8 mouse cellular contexts compared by ENCODE assay signal in genomic region chr19:6058513-6058912, GRCm38 (mm10). TPM values are rescaled to one million over a fixed set of nuclear protein-coding genes. Genes with fewer than 3 reads are reported as not detected.
A peak's percentile ranks its signal among the peaks of the same experiment; 100 is the strongest.
DNase-seq lines count a peak whose midpoint lies in the region; ATAC-seq and TF ChIP-seq lines count a peak whose summit lies in the region.

No protein-coding gene starts in this region.

- WGBS in kidney, embryonic 16.5 days: 34% methylated on average over 5 of the region's 5 CpGs
- 18% methylated on average over 5 of the region's 5 CpGs for WGBS in bone marrow, adult 2 months
- 35% methylated on average over 5 of the region's 5 CpGs for WGBS in hindbrain, embryonic 14.5 days
- WGBS in midbrain, embryonic 15.5 days: 42% methylated on average over 5 of the region's 5 CpGs

- no peaks in the 10 kb centered on the region for H3K9me3 ChIP-seq in kidney, embryonic 16.5 days (ENCODE audit: low read length)
- H3K9me3 ChIP-seq in hindbrain, embryonic 14.5 days (ENCODE audit: control insufficient read depth, low read length): no peaks in the 10 kb centered on the region
- H3K9me3 ChIP-seq in midbrain, embryonic 15.5 days: no peaks in the 10 kb centered on the region

- H3K27me3 ChIP-seq in kidney, embryonic 16.5 days (ENCODE audit: insufficient read depth, low read length): no peaks in the 10 kb centered on the region
- no peaks in the 10 kb centered on the region for H3K27me3 ChIP-seq in hindbrain, embryonic 14.5 days (ENCODE audit: control insufficient read depth, insufficient read depth, low read length)
- no peaks in the 10 kb centered on the region for H3K27me3 ChIP-seq in midbrain, embryonic 15.5 days (replicated peaks)

- peak overlapping the region; percentile 85 for H3K4me2 ChIP-seq in kidney, embryonic 16.5 days (replicated peaks; ENCODE audit: low read depth, low read length)
- H3K4me2 ChIP-seq in hindbrain, embryonic 14.5 days (replicated peaks): peak overlapping the region; percentile 85
- H3K4me2 ChIP-seq in midbrain, embryonic 15.5 days: peak overlapping the region; percentile 82

- H3K4me1 ChIP-seq in kidney, embryonic 16.5 days (ENCODE audit: insufficient read depth, low read length): peaks cover 40% of the 10 kb centered on the region
- peaks cover 3% of the 10 kb centered on the region for H3K4me1 ChIP-seq in bone marrow, adult 2 months (ENCODE audit: control insufficient read depth, insufficient read depth, low read length)
- H3K4me1 ChIP-seq in hindbrain, embryonic 14.5 days (replicated peaks; ENCODE audit: control insufficient read depth, insufficient read depth, low read length): peaks cover 38% of the 10 kb centered on the region
- H3K4me1 ChIP-seq in midbrain, embryonic 15.5 days: peaks cover 47% of the 10 kb centered on the region

- no peak for TF ChIP-seq POLR2A in bone marrow, adult 2 months (IDR thresholded peaks at IDR 0.05; ENCODE audit: borderline replicate concordance, control insufficient read depth, low read depth, low read length)

- no peak for ATAC-seq in kidney, embryonic 16.5 days (ENCODE audit: low FRiP score, low TSS enrichment)
- ATAC-seq in hindbrain, embryonic 14.5 days (ENCODE audit: low FRiP score): no peak
- no peak for ATAC-seq in midbrain, embryonic 15.5 days (replicated peaks)

- no peak for TF ChIP-seq CTCF in bone marrow, adult 2 months (IDR thresholded peaks at IDR 0.05; ENCODE audit: control insufficient read depth, insufficient read depth, low read length)

- no peak for DNase-seq in kidney, adult 9 months
- DNase-seq in hindbrain, embryonic 14.5 days (ENCODE audit: low spot score): no peak
- DNase-seq in gastrocnemius, postnatal 10 days: no peak
- DNase-seq in testis, postnatal 14 days (ENCODE audit: low spot score): no peak
- no peak for DNase-seq in frontal cortex, adult 2 months (ENCODE audit: extremely low spot score in 1 of 2, low spot score in 1 of 2)

- H3K27ac ChIP-seq in kidney, embryonic 16.5 days (ENCODE audit: low read length): 0 out of 2 replicates have a peak overlapping the region, but pooled peaks have one; percentile 64
- H3K27ac ChIP-seq in bone marrow, adult 2 months (ENCODE audit: control insufficient read depth, insufficient read depth, low read depth, low read length, poor library complexity): peak overlapping the region; percentile 93
- H3K27ac ChIP-seq in hindbrain, embryonic 14.5 days: peak overlapping the region; percentile 78
- no peak overlapping the region; the same call in 1 of the 2 replicates for H3K27ac ChIP-seq in midbrain, embryonic 15.5 days

- H3K9ac ChIP-seq in kidney, embryonic 16.5 days (replicated peaks; ENCODE audit: low read length): peak overlapping the region; percentile 88
- peak overlapping the region; percentile 85 for H3K9ac ChIP-seq in hindbrain, embryonic 14.5 days
- peak overlapping the region; percentile 81 for H3K9ac ChIP-seq in midbrain, embryonic 15.5 days

- peak overlapping the region; percentile 97 for H3K4me3 ChIP-seq in kidney, embryonic 16.5 days (ENCODE audit: low read length)
- H3K4me3 ChIP-seq in bone marrow, adult 2 months (replicated peaks; ENCODE audit: control insufficient read depth, low read depth, low read length): peak overlapping the region; percentile 97
- peak overlapping the region; percentile 52 for H3K4me3 ChIP-seq in hindbrain, embryonic 14.5 days (replicated peaks; ENCODE audit: low read length)
- peak overlapping the region; percentile 66 for H3K4me3 ChIP-seq in midbrain, embryonic 15.5 days

- peaks cover 30% of the 10 kb centered on the region for H3K36me3 ChIP-seq in kidney, embryonic 16.5 days (ENCODE audit: insufficient read depth, low read length)
- H3K36me3 ChIP-seq in hindbrain, embryonic 14.5 days (replicated peaks; ENCODE audit: control insufficient read depth, insufficient read depth): peaks cover 38% of the 10 kb centered on the region
- H3K36me3 ChIP-seq in midbrain, embryonic 15.5 days (replicated peaks): peaks cover 12% of the 10 kb centered on the region

RNA-seq across cellular contexts. Expression of gene Fau, which starts 0.9 kb away (rescaled TPM):
- polyA plus RNA-seq in kidney, embryonic 16.5 days (2015; fragmentation: Nextera tagmentation; extraction: Ambion mirVana): 644 and 690 TPM in 2 replicates
- polyA plus RNA-seq in bone marrow, adult 2 months (2011; ENCODE audit: insufficient read depth, insufficient read length, low replicate concordance, missing spikeins): 2,232 and 4,155 TPM in 2 replicates
- polyA plus RNA-seq in hindbrain, embryonic 14.5 days (2014; fragmentation: Nextera tagmentation; extraction: Ambion mirVana): 537 and 672 TPM in 2 replicates
- 459 and 483 TPM in 2 replicates for polyA plus RNA-seq in midbrain, embryonic 15.5 days (2015; fragmentation: Nextera tagmentation; extraction: Ambion mirVana)
- 100 to 1,000 TPM; 669 to 708 TPM for total RNA-seq in gastrocnemius, postnatal 10 days (2021)
- polyA plus RNA-seq in frontal cortex, adult 2 months (2012; rRNA removed): 873 and 951 TPM in 2 replicates

RNA-seq across cellular contexts. Expression of gene Mrpl49, which starts 0.9 kb away (rescaled TPM):
- polyA plus RNA-seq in kidney, embryonic 16.5 days (2015; fragmentation: Nextera tagmentation; extraction: Ambion mirVana): 83.2 and 87.2 TPM in 2 replicates
- polyA plus RNA-seq in bone marrow, adult 2 months (2011; ENCODE audit: insufficient read depth, insufficient read length, low replicate concordance, missing spikeins): 29.9 and 52.5 TPM in 2 replicates
- polyA plus RNA-seq in hindbrain, embryonic 14.5 days (2014; fragmentation: Nextera tagmentation; extraction: Ambion mirVana): 64.2 and 64.5 TPM in 2 replicates
- polyA plus RNA-seq in midbrain, embryonic 15.5 days (2015; fragmentation: Nextera tagmentation; extraction: Ambion mirVana): 62.5 and 65.1 TPM in 2 replicates
- 10 to 100 TPM; 34.1 to 36.3 TPM for total RNA-seq in gastrocnemius, postnatal 10 days (2021)
- 44.3 and 44.4 TPM in 2 replicates for polyA plus RNA-seq in frontal cortex, adult 2 months (2012; rRNA removed)

RNA-seq across cellular contexts. Expression of gene Znhit2, which starts 2.5 kb away (rescaled TPM):
- 35.4 and 37.7 TPM in 2 replicates for polyA plus RNA-seq in kidney, embryonic 16.5 days (2015; fragmentation: Nextera tagmentation; extraction: Ambion mirVana)
- polyA plus RNA-seq in bone marrow, adult 2 months (2011; ENCODE audit: insufficient read depth, insufficient read length, low replicate concordance, missing spikeins): 8.4 and 14.3 TPM in 2 replicates
- polyA plus RNA-seq in hindbrain, embryonic 14.5 days (2014; fragmentation: Nextera tagmentation; extraction: Ambion mirVana): 35.3 and 36.3 TPM in 2 replicates
- 30.8 and 34.7 TPM in 2 replicates for polyA plus RNA-seq in midbrain, embryonic 15.5 days (2015; fragmentation: Nextera tagmentation; extraction: Ambion mirVana)
- 10 to 100 TPM; 10.6 to 11.0 TPM for total RNA-seq in gastrocnemius, postnatal 10 days (2021)
- 48.4 and 51.7 TPM in 2 replicates for polyA plus RNA-seq in frontal cortex, adult 2 months (2012; rRNA removed)

RNA-seq across cellular contexts. Expression of gene Tm7sf2, which starts 9.7 kb away (rescaled TPM):
- polyA plus RNA-seq in kidney, embryonic 16.5 days (2015; fragmentation: Nextera tagmentation; extraction: Ambion mirVana): 22.8 and 28.6 TPM in 2 replicates
- 5.9 and 12.3 TPM in 2 replicates for polyA plus RNA-seq in bone marrow, adult 2 months (2011; ENCODE audit: insufficient read depth, insufficient read length, low replicate concordance, missing spikeins)
- 58.9 and 59.8 TPM in 2 replicates for polyA plus RNA-seq in hindbrain, embryonic 14.5 days (2014; fragmentation: Nextera tagmentation; extraction: Ambion mirVana)
- polyA plus RNA-seq in midbrain, embryonic 15.5 days (2015; fragmentation: Nextera tagmentation; extraction: Ambion mirVana): 51.3 and 53.8 TPM in 2 replicates
- 1 to 10 TPM; 4.7 to 5.8 TPM for total RNA-seq in gastrocnemius, postnatal 10 days (2021)
- polyA plus RNA-seq in frontal cortex, adult 2 months (2012; rRNA removed): 50.2 and 52.4 TPM in 2 replicates

RNA-seq across cellular contexts. Expression of gene Syvn1, which starts 12.1 kb away (rescaled TPM):
- polyA plus RNA-seq in kidney, embryonic 16.5 days (2015; fragmentation: Nextera tagmentation; extraction: Ambion mirVana): 33.1 and 39.0 TPM in 2 replicates
- 30.5 and 58.5 TPM in 2 replicates for polyA plus RNA-seq in bone marrow, adult 2 months (2011; ENCODE audit: insufficient read depth, insufficient read length, low replicate concordance, missing spikeins)
- polyA plus RNA-seq in hindbrain, embryonic 14.5 days (2014; fragmentation: Nextera tagmentation; extraction: Ambion mirVana): 28.7 and 32.9 TPM in 2 replicates
- 36.8 and 39.3 TPM in 2 replicates for polyA plus RNA-seq in midbrain, embryonic 15.5 days (2015; fragmentation: Nextera tagmentation; extraction: Ambion mirVana)
- total RNA-seq in gastrocnemius, postnatal 10 days (2021): 10 to 100 TPM; 18.4 to 22.1 TPM
- 29.2 and 34.1 TPM in 2 replicates for polyA plus RNA-seq in frontal cortex, adult 2 months (2012; rRNA removed)
